Mouse (Mus musculus) embryonic fibroblast, embryonic 13.5 days (primary cell): ENCODE data around the gene Ggps1. TPM values are rescaled to one million over a fixed set of nuclear protein-coding genes. Genes with fewer than 3 reads are reported as not detected.

Source experiments
- H3K27ac ChIP-seq: 2 replicates; pipeline ENCODE4 v1.5.1; 2012; ENCODE audit warnings: low read length, control low read depth, inconsistent platforms; ENCODE audit not compliant: insufficient read depth
- H3K4me1 ChIP-seq: 2 replicates; pipeline ENCODE4 v1.6.1; 2011; ENCODE audit warnings: low read length; ENCODE audit not compliant: control insufficient read depth, insufficient read depth
- H3K4me3 ChIP-seq: 2 replicates; pipeline ENCODE4 v1.5.1; 2011; ENCODE audit warnings: mild to moderate bottlenecking, control low read depth, low read length; ENCODE audit not compliant: insufficient read depth
- CTCF ChIP-seq: IDR thresholded peaks from 2 replicates; pipeline ENCODE4 v1.5.1; 2011; ENCODE audit warnings: mild to moderate bottlenecking, control low read depth, low read length, moderate library complexity, borderline replicate concordance; ENCODE audit not compliant: insufficient read depth
- POLR2A ChIP-seq: IDR thresholded peaks from 2 replicates; pipeline ENCODE4 v1.6.1; 2011; ENCODE audit warnings: low read depth, mild to moderate bottlenecking, control low read depth, low read length, moderate library complexity
- polyA plus RNA-seq: library from polyadenylated mRNA; stranded (reverse); fragments of >200 nt; gene quantifications from 2 replicates; pipeline ENCODE4 v1.2.4, GENCODE M21; 2011; ENCODE audit warnings: low read depth; ENCODE audit not compliant: missing spikeins, insufficient read length

The Ggps1 gene
- 48.3 and 60.4 TPM in 2 replicates for polyA plus RNA-seq

DNA sequence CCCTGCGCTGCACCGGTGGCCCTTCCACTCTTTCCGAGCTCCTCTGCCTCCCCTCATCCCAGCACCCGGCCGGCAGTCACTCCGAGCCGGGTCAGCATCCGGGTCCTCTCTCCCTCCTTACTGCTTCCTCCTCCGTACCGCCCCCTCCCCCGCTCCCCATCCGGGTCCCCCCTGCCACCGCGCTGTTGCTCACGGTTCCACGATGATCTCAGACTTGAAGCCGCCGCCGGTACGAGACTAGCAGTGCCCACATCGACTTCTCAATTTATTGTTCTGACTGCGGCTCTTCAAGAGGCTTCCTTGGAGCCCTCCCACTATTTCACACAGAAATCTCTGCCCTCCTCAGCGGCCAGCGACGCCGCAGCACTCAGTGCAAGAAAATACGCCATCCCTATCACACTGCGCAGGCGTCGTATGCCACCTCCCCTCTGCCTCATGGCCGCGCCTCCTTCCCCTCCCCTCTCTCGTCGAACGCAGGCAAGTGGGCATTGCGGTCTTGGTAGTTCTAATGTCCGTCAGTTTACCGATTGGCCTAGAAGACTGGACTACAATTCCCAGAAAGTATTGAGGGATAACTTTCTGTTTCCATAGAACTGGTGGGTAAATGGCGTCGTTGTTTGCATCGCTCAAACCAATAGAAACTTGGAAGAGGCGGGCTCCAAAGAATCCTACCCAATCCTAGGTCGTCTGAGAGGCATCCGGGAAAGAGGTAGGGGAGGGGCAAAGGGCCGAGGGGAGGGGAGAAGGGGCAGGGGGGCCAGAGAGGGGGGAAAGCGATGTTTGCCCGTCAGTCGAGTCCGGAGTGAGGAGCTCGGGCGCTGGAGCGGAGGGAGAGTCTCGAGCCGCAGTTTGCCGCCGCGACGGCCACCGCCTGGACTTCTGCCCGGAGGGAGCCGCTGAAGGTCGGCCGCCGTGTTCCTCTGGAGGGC, at the start of gene Ggps1, which contains the start of gene Arid4b:
Gene Ggps1 (minus strand): TSS at position 476 of the 929 bp plus-strand sequence.
Gene Arid4b (plus strand): TSS at position 220 of the 929 bp plus-strand sequence.
- no peaks in the 10 kb centered on the region; the same call in 1 of the 2 replicates for H3K4me1 ChIP-seq

DNA sequence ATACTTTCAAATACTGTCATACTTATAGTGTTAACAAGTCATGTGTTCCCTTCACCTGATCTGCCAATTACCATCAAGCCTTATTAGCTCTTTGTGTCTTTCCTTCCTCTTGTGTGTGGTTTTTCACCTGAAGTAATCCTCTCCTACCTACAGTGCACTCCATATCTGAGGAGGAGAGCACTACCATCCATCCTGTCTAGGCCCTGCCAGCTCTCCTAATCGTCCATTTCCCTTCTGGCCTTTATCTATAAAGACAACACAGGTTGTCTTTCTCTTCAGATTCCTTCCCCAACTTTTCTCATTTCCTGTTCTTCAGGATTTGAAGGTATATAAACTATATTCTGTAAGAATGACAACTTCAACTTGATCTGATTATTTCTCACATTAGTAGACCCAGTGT, 47.9 kb upstream of the Ggps1 start:
- H3K27ac ChIP-seq, result no peak overlapping the region
- H3K4me1 ChIP-seq, result no peaks in the 10 kb centered on the region
- TF ChIP-seq CTCF (no peak), POLR2A (no peak)
- no peak overlapping the region for H3K4me3 ChIP-seq

More for the DNA sequence above, at the start of gene Ggps1, which contains the start of gene Arid4b:
- H3K4me3 ChIP-seq, result peak within 1 kb of the TSS; percentile 91
- H3K27ac ChIP-seq, result peak within 1 kb of the TSS; percentile 90
- TF ChIP-seq POLR2A (peak; percentile 93), CTCF (no peak)

DNA sequence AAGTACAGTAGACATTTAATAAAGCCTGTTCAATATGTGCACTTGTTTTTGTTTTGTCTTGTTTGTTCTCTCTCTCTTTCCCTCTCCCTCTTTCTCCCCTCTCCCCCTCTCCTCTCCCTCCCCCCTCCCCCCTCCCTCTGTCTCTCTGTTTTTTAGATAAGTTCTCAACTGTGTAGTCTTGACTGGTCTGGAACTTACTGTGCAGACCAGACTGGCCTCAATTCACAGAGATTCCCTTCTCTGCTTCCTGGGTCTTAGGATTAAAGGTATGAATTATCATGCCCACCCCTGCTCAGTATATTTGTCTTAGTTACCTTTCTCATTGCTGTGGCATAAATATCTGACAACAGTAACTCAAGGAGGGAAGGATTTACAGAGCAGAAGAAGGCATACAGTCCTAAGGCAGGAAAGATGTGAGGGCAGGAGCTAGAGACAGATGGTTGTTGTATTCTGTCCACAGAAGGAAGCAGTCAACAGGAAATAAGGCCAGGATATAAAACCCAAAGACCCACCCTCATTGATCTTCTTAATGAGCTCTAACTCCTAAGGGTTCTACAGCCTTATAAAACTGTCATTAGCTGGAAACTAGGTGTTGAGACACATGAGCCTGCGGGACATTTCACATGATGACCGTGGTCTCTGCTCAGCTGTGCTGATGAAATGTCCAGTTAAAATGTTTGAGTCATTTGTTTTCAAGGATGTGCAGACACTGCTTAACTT, 47.0 kb upstream of the Ggps1 start:
- H3K4me1 ChIP-seq, result no peaks in the 10 kb centered on the region
- no peak overlapping the region for H3K4me3 ChIP-seq
- no peak for TF ChIP-seq POLR2A
- TF ChIP-seq CTCF, result no peak
- no peak overlapping the region for H3K27ac ChIP-seq

DNA sequence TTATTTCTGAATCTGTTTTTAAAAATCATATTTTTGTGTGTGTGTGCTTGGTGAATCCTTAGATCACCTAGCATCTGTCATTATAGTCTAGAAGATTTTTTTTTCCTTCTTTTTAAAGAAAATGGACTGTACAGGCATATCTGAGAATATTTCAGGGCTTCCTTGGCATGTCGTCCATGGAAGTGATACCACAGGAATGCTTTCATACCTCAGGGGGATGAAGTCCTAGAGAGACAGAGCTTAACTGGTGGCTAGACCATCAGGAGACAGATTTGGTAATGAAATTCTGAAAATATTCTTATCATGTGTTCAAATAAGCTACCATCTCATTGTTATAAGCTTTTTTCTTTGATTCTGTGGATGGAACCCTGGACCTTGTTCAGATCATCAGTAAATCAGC, 39.7 kb upstream of the Ggps1 start:
- no peak overlapping the region for H3K4me3 ChIP-seq
- H3K4me1 ChIP-seq, result no peaks in the 10 kb centered on the region
- no peak overlapping the region for H3K27ac ChIP-seq
- TF ChIP-seq POLR2A, result no peak
- TF ChIP-seq CTCF, result no peak

DNA sequence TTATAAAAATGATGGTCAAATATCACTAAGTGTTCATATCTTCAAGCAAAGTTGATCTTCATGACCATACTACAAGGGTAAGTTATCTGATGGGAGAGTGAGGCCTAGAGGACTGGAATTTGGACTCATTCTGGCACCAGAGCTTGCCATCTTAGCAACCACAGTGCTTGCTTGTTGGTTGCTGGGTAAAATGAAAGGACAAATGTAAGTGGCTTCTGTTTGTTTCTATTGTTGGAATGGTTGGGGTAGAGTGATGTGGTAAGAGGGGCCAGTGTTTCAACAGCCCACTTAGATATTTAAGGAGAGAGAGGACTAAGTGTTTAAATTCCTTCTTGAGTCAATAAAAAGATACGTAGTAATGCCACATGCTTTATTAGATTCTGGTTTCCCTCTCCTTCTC, 25.4 kb upstream of the Ggps1 start:
- Histone ChIP-seq H3K4me1 (no peaks in the 10 kb centered on the region), H3K27ac (no peak overlapping the region), H3K4me3 (no peak overlapping the region)
- no peak for TF ChIP-seq CTCF
- no peak for TF ChIP-seq POLR2A

DNA sequence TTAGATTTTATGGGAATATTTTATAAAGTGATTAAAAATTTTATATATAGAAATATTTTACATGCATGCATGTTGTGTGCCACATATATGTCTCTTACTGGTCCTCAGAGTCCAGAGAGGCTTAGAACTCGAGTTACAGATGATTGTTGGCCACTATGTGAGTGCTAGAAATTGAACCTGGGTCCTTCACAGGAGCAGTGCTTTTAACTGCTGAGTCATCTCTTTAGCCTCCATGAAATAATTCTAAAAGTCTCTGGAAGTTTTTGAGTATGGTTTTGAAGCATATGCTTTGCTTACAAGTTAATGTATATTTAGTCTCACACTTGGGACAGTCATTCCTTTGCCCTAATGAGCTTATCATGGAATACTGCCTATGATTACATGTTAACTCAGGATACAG, 12.0 kb upstream of the Ggps1 start:
- TF ChIP-seq POLR2A, result no peak
- TF ChIP-seq CTCF, result no peak
- H3K4me1 ChIP-seq, result no peaks in the 10 kb centered on the region
- H3K27ac ChIP-seq, result no peak overlapping the region
- no peak overlapping the region for H3K4me3 ChIP-seq

DNA sequence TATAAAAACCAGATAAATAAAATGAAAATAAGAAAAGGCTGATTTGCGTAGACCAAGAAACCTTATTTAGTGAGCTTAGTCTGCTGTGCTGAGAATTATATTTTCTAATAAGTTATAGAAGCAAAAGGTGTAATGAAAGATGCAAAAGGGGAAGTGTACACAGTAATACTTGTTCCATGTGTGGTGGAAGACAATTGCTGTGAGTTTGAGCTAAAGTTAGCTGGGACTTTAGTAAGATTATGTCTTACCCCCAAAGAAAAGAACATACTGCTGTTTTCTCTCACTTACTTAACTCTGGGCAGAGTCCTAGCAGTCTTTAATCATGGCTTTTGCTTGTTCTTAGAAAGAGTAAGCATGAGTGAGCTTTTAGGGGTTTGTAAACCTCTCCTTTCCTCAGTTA, 11.1 kb upstream of the Ggps1 start:
- Histone ChIP-seq H3K4me1 (no peaks in the 10 kb centered on the region), H3K4me3 (no peak overlapping the region), H3K27ac (no peak overlapping the region)
- TF ChIP-seq CTCF, result no peak
- TF ChIP-seq POLR2A, result no peak

DNA sequence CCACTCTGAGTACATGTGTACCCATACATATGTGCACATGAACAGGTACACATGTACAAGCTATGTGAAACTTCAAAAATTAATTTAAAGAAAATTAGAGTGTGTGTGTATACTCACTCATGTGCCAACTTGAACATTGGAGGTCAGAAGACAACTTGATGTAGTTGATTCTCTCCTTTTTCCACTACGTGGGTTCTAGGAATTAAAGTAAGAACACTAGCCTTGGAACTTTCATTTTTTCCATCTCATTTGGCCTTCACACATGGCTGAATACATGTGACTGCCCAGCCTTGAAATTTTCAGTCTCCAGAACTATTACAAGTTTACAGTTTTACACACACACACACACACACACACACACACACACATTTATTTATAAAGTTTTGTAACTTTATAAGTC, 6.0 kb upstream of the Ggps1 start:
- no peak for TF ChIP-seq CTCF
- no peak for TF ChIP-seq POLR2A
- no peak overlapping the region for H3K4me3 ChIP-seq
- H3K4me1 ChIP-seq, result no peaks in the 10 kb centered on the region; the same call in 1 of the 2 replicates
- H3K27ac ChIP-seq, result no peak overlapping the region

DNA sequence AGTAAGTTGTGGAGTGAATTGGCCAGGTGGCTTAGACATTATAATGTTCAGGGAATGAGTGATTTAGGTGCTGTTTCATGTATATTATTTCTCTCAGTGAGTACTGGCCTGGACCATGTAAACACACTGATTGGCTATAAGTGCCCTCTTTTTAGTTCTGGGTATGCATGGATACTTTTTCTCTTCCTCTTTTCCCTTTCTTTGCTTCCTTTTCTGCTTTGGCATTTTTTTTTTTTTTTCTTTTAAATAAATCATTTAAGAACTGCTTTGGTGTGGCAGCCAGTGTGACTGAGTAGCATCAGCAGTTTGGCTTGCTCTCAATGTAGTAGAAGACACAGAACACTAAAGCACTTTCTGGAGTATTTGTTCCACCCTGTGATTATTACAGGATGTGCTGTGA, 4.7 kb upstream of the Ggps1 start:
- H3K4me1 ChIP-seq, result no peaks in the 10 kb centered on the region; the same call in 1 of the 2 replicates
- TF ChIP-seq POLR2A, result no peak
- TF ChIP-seq CTCF, result no peak
- H3K4me3 ChIP-seq, result no peak overlapping the region
- no peak overlapping the region for H3K27ac ChIP-seq

DNA sequence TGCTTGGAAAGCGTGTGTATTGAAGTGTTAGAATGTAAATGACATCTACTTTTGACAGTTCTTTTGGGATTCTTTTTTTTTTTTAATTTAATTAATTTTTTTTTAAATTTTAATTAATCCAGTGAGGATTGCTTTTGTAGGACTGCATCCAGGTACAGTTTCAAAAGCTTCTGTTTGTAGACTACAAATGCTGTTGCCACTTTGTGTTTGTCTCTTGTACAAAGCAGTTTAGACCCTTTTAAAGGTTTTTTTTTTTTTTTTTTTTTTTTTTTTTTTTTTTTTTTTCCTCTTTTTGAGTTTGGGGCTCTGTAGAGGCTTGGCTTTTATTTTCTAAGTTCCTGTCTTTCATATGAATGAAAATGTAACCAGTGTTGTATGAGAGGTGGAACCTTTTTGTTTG, 2.4 kb upstream of the Ggps1 start:
- H3K4me1 ChIP-seq, result no peaks in the 10 kb centered on the region; the same call in 1 of the 2 replicates
- no peak overlapping the region for H3K27ac ChIP-seq
- H3K4me3 ChIP-seq, result no peak overlapping the region
- no peak for TF ChIP-seq POLR2A
- TF ChIP-seq CTCF, result no peak

DNA sequence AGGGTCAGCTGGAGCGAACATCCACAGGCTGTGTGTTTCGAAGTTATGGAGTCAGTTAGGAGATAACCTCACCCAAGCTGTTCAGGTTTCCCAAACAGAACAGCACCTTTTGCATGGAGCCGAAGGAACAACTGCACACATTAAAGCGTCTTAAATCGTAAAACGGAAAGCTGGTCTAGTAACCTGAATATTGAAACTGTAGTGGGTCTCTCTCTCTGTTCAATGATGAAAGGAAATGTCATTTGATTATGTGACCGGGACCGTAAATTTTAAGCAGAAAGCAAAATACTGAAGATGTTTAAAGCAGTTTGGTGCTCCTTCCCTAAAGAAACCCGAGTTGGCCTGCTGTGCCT, 1.7 kb upstream of the Ggps1 start:
- Histone ChIP-seq H3K4me1 (no peaks in the 10 kb centered on the region; the same call in 1 of the 2 replicates), H3K27ac (no peak overlapping the region), H3K4me3 (peak overlapping the region; percentile 58)
- no peak for TF ChIP-seq POLR2A
- no peak for TF ChIP-seq CTCF
